Mouse (Mus musculus): ENCODE measurements around the gene Thada. TPM values are rescaled to one million over a fixed set of nuclear protein-coding genes. Genes with fewer than 3 reads are reported as not detected.

The Thada gene
- polyA plus RNA-seq, 1 experiment from 2014 or later = 8.1 TPM

DNA sequence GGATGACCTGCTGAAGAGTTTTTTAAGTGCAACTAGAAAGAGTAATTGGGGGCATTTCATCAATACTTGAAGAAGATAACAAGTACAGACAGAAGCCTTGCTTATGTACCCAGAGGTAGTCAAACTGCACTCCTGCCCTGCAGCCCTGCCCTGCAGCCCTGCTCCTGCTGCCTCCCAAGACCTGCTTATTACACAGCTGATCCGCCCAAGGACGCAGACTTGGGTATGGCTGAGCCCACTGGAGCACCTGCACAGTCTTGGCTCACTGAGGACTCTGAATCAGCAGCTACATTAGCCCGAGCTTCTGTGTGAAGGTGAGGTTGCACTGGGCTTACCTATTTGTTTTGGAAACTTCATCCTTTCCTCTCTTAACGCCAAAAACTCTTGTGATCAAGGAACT, 79.8 kb downstream of the Thada start:
- WGBS = 86% methylated on average over 4 of the region's 4 CpGs
- no peaks in the 10 kb centered on the region for H3K9me3 ChIP-seq (ENCODE audit: control insufficient read depth, low read length)
- no peak overlapping the region for H3K4me2 ChIP-seq (ENCODE audit: low read length)
- peaks cover 0 to 6% of the 10 kb centered on the region in 2 experiments; a peak in 1 of 4 replicates for H3K4me1 ChIP-seq (ENCODE audit: control insufficient read depth in 2 of 2, insufficient read depth in 2 of 2, low read length in 2 of 2)
- no peak overlapping the region for H3K27ac ChIP-seq (replicated peaks in 1 of 2; ENCODE audit: control insufficient read depth in 1 of 2, insufficient read depth in 1 of 2, low read depth in 2 of 2, low read length in 2 of 2)
- no peak overlapping the region for H3K4me3 ChIP-seq (ENCODE audit: control insufficient read depth in 1 of 2, insufficient read depth in 1 of 2, low read depth in 1 of 2, low read length in 2 of 2)
- no peak overlapping the region for H3K9ac ChIP-seq (ENCODE audit: low read length)
- H3K27me3 ChIP-seq (ENCODE audit: control insufficient read depth, insufficient read depth, low read length) = no peaks in the 10 kb centered on the region
- ATAC-seq (ENCODE audit: insufficient number of reproducible peaks, insufficient read depth, low FRiP score, low read depth) = no peak
- H3K36me3 ChIP-seq (ENCODE audit: control insufficient read depth, insufficient read depth, low read length) = peaks cover 46% of the 10 kb centered on the region

DNA sequence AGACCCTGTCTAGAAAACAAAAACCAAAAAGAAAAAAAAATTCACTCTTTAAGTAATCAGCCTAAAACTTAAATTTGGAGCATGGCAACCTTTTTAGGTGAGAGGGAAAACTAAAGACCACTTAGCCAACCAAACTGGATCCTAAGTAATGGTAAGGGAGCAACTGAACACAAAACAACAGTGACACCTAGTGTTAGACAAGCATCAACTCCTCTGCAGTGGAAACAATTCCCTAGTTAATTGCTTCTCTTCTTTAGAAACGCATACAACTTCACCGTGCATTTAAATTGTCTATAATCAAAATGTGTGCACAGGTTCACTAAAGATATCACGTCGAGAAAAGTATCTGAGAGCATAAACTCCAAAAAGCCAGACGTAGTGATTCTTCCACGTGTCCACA, 80.3 kb downstream of the Thada start:
- Histone ChIP-seq H3K27ac (replicated peaks in 1 of 2; ENCODE audit: control insufficient read depth in 1 of 2, insufficient read depth in 1 of 2, low read depth in 2 of 2, low read length in 2 of 2) (no peak overlapping the region), H3K9me3 (ENCODE audit: control insufficient read depth, low read length) (no peaks in the 10 kb centered on the region), H3K4me3 (ENCODE audit: control insufficient read depth in 1 of 2, insufficient read depth in 1 of 2, low read depth in 1 of 2, low read length in 2 of 2) (no peak overlapping the region), H3K27me3 (ENCODE audit: control insufficient read depth, insufficient read depth, low read length) (no peaks in the 10 kb centered on the region), H3K4me1 (ENCODE audit: control insufficient read depth in 2 of 2, insufficient read depth in 2 of 2, low read length in 2 of 2) (peaks cover 0 to 6% of the 10 kb centered on the region in 2 experiments; a peak in 1 of 4 replicates), H3K9ac (ENCODE audit: low read length) (no peak overlapping the region), H3K36me3 (ENCODE audit: control insufficient read depth, insufficient read depth, low read length) (peaks cover 51% of the 10 kb centered on the region), H3K4me2 (ENCODE audit: low read length) (no peak overlapping the region)
- no peak for ATAC-seq (ENCODE audit: insufficient number of reproducible peaks, insufficient read depth, low FRiP score, low read depth)
- 86% methylated on average over 6 of the region's 6 CpGs for WGBS

- Histone ChIP-seq H3K4me2 (ENCODE audit: low read length) (no peak overlapping the region), H3K36me3 (ENCODE audit: control insufficient read depth, insufficient read depth, low read length) (peaks cover 59% of the 10 kb centered on the region), H3K4me3 (ENCODE audit: control insufficient read depth in 1 of 2, insufficient read depth in 1 of 2, low read depth in 1 of 2, low read length in 2 of 2) (no peak overlapping the region), H3K27ac (replicated peaks in 1 of 2; ENCODE audit: control insufficient read depth in 1 of 2, insufficient read depth in 1 of 2, low read depth in 2 of 2, low read length in 2 of 2) (no peak overlapping the region), H3K9me3 (ENCODE audit: control insufficient read depth, low read length) (no peaks in the 10 kb centered on the region), H3K4me1 (ENCODE audit: control insufficient read depth in 2 of 2, insufficient read depth in 2 of 2, low read length in 2 of 2) (peaks cover 0 to 2% of the 10 kb centered on the region in 2 experiments; a peak in 1 of 4 replicates), H3K27me3 (ENCODE audit: control insufficient read depth, insufficient read depth, low read length) (no peaks in the 10 kb centered on the region), H3K9ac (ENCODE audit: low read length) (no peak overlapping the region)
- no peak for ATAC-seq (ENCODE audit: insufficient number of reproducible peaks, insufficient read depth, low FRiP score, low read depth)
These were observed 81.3 kb downstream of the Thada start for GRCm38 (mm10) chr17:84384661-84385060.

GRCm38 (mm10) chr17:84380340-84380739, 85.7 kb downstream of the Thada start:
- Histone ChIP-seq H3K9me3 (ENCODE audit: control insufficient read depth, low read length) (no peaks in the 10 kb centered on the region), H3K27ac (replicated peaks in 1 of 2; ENCODE audit: control insufficient read depth in 1 of 2, insufficient read depth in 1 of 2, low read depth in 2 of 2, low read length in 2 of 2) (no peak overlapping the region), H3K4me3 (ENCODE audit: control insufficient read depth in 1 of 2, insufficient read depth in 1 of 2, low read depth in 1 of 2, low read length in 2 of 2) (no peak overlapping the region), H3K4me1 (ENCODE audit: control insufficient read depth in 2 of 2, insufficient read depth in 2 of 2, low read length in 2 of 2) (no peaks in the 10 kb centered on the region), H3K9ac (ENCODE audit: low read length) (no peak overlapping the region), H3K36me3 (ENCODE audit: control insufficient read depth, insufficient read depth, low read length) (peaks cover 50% of the 10 kb centered on the region), H3K27me3 (ENCODE audit: control insufficient read depth, insufficient read depth, low read length) (no peaks in the 10 kb centered on the region), H3K4me2 (ENCODE audit: low read length) (no peak overlapping the region)
- WGBS = 95% methylated on average over 9 of the region's 9 CpGs
- ATAC-seq (ENCODE audit: insufficient number of reproducible peaks, insufficient read depth, low FRiP score, low read depth) = no peak

GRCm38 (mm10) chr17:84376882-84377281, 89.1 kb downstream of the Thada start:
- Histone ChIP-seq H3K4me3 (ENCODE audit: control insufficient read depth in 1 of 2, insufficient read depth in 1 of 2, low read depth in 1 of 2, low read length in 2 of 2) (no peak overlapping the region), H3K27me3 (ENCODE audit: control insufficient read depth, insufficient read depth, low read length) (no peaks in the 10 kb centered on the region), H3K4me1 (ENCODE audit: control insufficient read depth in 2 of 2, insufficient read depth in 2 of 2, low read length in 2 of 2) (peaks cover 6 to 11% of the 10 kb centered on the region in 2 experiments), H3K9ac (ENCODE audit: low read length) (no peak overlapping the region), H3K9me3 (ENCODE audit: control insufficient read depth, low read length) (no peaks in the 10 kb centered on the region), H3K4me2 (ENCODE audit: low read length) (no peak overlapping the region), H3K36me3 (ENCODE audit: control insufficient read depth, insufficient read depth, low read length) (peaks cover 17% of the 10 kb centered on the region), H3K27ac (replicated peaks in 1 of 2; ENCODE audit: control insufficient read depth in 1 of 2, insufficient read depth in 1 of 2, low read depth in 2 of 2, low read length in 2 of 2) (no peak overlapping the region)
- no peak for ATAC-seq (ENCODE audit: insufficient number of reproducible peaks, insufficient read depth, low FRiP score, low read depth)
- 90% methylated on average over 4 of the region's 4 CpGs for WGBS

DNA sequence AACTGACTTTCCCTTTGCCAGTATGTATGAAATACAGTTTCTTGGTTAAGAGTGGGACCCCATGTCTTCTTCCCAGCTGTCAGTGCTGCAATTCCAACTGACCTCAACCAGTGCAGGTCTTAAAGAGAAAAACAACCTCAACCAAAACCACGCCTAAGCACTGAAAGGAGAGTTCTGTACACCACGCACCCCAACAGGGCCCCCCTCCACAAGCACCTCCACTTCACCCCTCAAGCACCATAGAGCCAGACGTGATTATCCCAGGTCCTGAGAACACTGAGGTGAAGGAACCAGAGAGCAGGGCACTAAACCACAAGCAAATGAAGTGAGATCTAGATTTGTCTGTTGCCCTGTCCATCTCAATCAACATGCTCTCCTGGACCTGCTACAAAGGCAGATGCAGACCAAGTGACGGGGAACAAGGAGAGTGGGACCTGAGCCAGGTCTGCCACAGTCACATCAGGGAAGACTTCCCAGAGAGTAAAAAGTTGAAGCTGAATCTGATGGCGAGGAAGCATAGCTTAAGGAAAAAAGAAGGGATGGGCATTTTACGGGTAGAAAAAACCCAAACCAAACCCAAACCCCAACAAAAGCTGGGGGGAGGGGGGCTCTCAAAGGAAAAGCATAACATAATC, 93.5 kb downstream of the Thada start:
- Histone ChIP-seq H3K4me1 (ENCODE audit: control insufficient read depth in 2 of 2, insufficient read depth in 2 of 2, low read length in 2 of 2) (peaks cover 12 to 33% of the 10 kb centered on the region in 2 experiments), H3K4me3 (ENCODE audit: control insufficient read depth in 1 of 2, insufficient read depth in 1 of 2, low read depth in 1 of 2, low read length in 2 of 2) (no peak overlapping the region), H3K9me3 (ENCODE audit: control insufficient read depth, low read length) (no peaks in the 10 kb centered on the region), H3K27ac (replicated peaks in 1 of 2; ENCODE audit: control insufficient read depth in 1 of 2, insufficient read depth in 1 of 2, low read depth in 2 of 2, low read length in 2 of 2) (peak overlapping the region in 1 of 2 experiments; percentile 2; a peak in 2 of 4 replicates), H3K9ac (ENCODE audit: low read length) (no peak overlapping the region), H3K4me2 (ENCODE audit: low read length) (no peak overlapping the region), H3K27me3 (ENCODE audit: control insufficient read depth, insufficient read depth, low read length) (no peaks in the 10 kb centered on the region), H3K36me3 (ENCODE audit: control insufficient read depth, insufficient read depth, low read length) (no peaks in the 10 kb centered on the region; the same call in 1 of the 2 replicates)
- WGBS = 61% methylated on average over 6 of the region's 6 CpGs
- ATAC-seq (ENCODE audit: insufficient number of reproducible peaks, insufficient read depth, low FRiP score, low read depth) = no peak

DNA sequence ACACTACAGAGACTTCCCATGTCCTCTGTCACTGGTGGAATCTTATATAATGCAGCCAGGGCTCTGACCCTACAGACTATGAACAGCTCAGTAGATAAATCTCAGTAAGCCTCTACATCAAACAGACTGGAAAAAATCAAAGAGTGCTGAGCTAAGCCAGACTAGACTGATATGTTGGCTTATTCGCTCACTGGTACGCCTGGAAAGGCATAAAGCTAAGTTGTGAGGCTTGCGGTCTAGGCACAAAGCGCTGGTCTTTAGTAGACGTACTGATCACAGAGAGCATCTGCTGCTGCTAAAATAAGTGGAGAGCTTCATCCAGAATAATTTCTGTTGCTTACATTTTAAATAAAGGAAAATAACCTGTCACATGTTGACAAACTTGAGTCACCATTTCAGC, 95.6 kb downstream of the Thada start:
- Histone ChIP-seq H3K4me2 (ENCODE audit: low read length) (no peak overlapping the region), H3K36me3 (ENCODE audit: control insufficient read depth, insufficient read depth, low read length) (no peaks in the 10 kb centered on the region; the same call in 1 of the 2 replicates), H3K27ac (replicated peaks in 1 of 2; ENCODE audit: control insufficient read depth in 1 of 2, insufficient read depth in 1 of 2, low read depth in 2 of 2, low read length in 2 of 2) (peak overlapping the region; percentile 32 to 46), H3K9me3 (ENCODE audit: control insufficient read depth, low read length) (no peaks in the 10 kb centered on the region), H3K27me3 (ENCODE audit: control insufficient read depth, insufficient read depth, low read length) (no peaks in the 10 kb centered on the region), H3K4me1 (ENCODE audit: control insufficient read depth in 2 of 2, insufficient read depth in 2 of 2, low read length in 2 of 2) (peaks cover 16 to 33% of the 10 kb centered on the region in 2 experiments), H3K4me3 (ENCODE audit: control insufficient read depth in 1 of 2, insufficient read depth in 1 of 2, low read depth in 1 of 2, low read length in 2 of 2) (no peak overlapping the region), H3K9ac (ENCODE audit: low read length) (no peak overlapping the region)
- WGBS = 51% methylated on average over 5 of the region's 5 CpGs
- no peak for ATAC-seq (ENCODE audit: insufficient number of reproducible peaks, insufficient read depth, low FRiP score, low read depth)

DNA sequence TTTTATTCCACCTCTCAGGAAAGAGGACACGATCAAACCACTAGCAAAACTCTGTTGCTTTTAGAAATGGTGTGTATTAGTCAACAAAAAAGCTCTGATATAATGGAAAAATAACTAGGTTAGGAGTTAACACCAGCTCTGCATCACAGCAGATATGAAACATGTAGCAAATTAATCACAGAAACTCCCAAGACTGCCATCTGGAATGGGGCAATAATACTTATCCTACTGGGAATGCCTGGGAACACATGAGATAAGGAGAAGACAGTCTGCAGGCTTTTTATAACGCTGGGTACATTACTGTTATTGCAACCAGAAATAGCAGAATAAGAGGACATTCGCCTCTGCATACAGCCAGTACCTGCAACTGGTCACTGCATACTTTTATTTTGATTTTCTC, 96.2 kb downstream of the Thada start:
- ATAC-seq (ENCODE audit: insufficient number of reproducible peaks, insufficient read depth, low FRiP score, low read depth) = no peak
- WGBS = 19% methylated on average over 3 of the region's 3 CpGs
- H3K4me3 ChIP-seq (ENCODE audit: control insufficient read depth in 1 of 2, insufficient read depth in 1 of 2, low read depth in 1 of 2, low read length in 2 of 2) = no peak overlapping the region

More for the DNA sequence above, 96.2 kb downstream of the Thada start:
- Histone ChIP-seq H3K9me3 (ENCODE audit: control insufficient read depth, low read length) (no peaks in the 10 kb centered on the region), H3K4me2 (ENCODE audit: low read length) (no peak overlapping the region), H3K27me3 (ENCODE audit: control insufficient read depth, insufficient read depth, low read length) (no peaks in the 10 kb centered on the region), H3K9ac (ENCODE audit: low read length) (no peak overlapping the region), H3K36me3 (ENCODE audit: control insufficient read depth, insufficient read depth, low read length) (no peaks in the 10 kb centered on the region), H3K27ac (replicated peaks in 1 of 2; ENCODE audit: control insufficient read depth in 1 of 2, insufficient read depth in 1 of 2, low read depth in 2 of 2, low read length in 2 of 2) (peak overlapping the region; percentile 12 to 14; a peak in 3 of 4 replicates), H3K4me1 (ENCODE audit: control insufficient read depth in 2 of 2, insufficient read depth in 2 of 2, low read length in 2 of 2) (peaks cover 18 to 35% of the 10 kb centered on the region in 2 experiments)

All from heart, embryonic 14.5 days (tissue).